Mouse (Mus musculus) left cerebral cortex, postnatal 25 days (tissue): Measurements from ENCODE around the gene Aplp2. TPM values are rescaled to one million over a fixed set of nuclear protein-coding genes. Genes with fewer than 3 reads are reported as not detected.

ENCODE experiments used
- DNase-seq, 2 experiments: peaks; one replicate each; pipeline ENCODE4 v3.0.0; 2022; ENCODE audit warnings: low spot score in 2 of 2, mixed read lengths in 1 of 2
- intact Hi-C: fragments of 180-260 bp; cut with DNase I; formaldehyde crosslinking; loops from one replicate; pipeline ENCODE4 v1.15.1; 2025
- total RNA-seq, 2 experiments: library from RNA; stranded (reverse); gene quantifications; 2 replicates each; pipeline ENCODE4 v1.2.3; 2021

Gene Aplp2
- total RNA-seq, 2 experiments from 2014 or later, result 542 to 572 TPM

- DNase-seq, result no peak
- intact Hi-C loops, result no loop called here
Observed at GRCm38 (mm10) chr9:31235489-31235888, 23.9 kb upstream of the Aplp2 start.

GRCm38 (mm10) chr9:31235030-31235429 is 23.4 kb upstream of the Aplp2 start:
- no peak for DNase-seq
- intact Hi-C loops, result no loop called here

GRCm38 (mm10) chr9:31226541-31226940 is 14.9 kb upstream of the Aplp2 start:
- intact Hi-C loops, result no loop called here
- no peak for DNase-seq

- intact Hi-C loops, result no loop called here
- DNase-seq, result peak in 1 of 2 experiments; percentile 77
Observed at GRCm38 (mm10) chr9:31225808-31226207, 14.2 kb upstream of the Aplp2 start.

GRCm38 (mm10) chr9:31223475-31223874 is 11.9 kb upstream of the Aplp2 start:
- intact Hi-C loops, result no loop called here

GRCm38 (mm10) chr9:31221170-31221569 is 9.6 kb upstream of the Aplp2 start:
- no peak for DNase-seq
- intact Hi-C loops, result no loop called here

More at GRCm38 (mm10) chr9:31223475-31223874, 11.9 kb upstream of the Aplp2 start:
- DNase-seq, result no peak

- intact Hi-C loops, result no loop called here
- no peak for DNase-seq
Observed at GRCm38 (mm10) chr9:31217631-31218380, 6.2 kb upstream of the Aplp2 start.

- intact Hi-C loops, result no loop called here
- peak in 1 of 2 experiments; percentile 26 for DNase-seq
Observed at GRCm38 (mm10) chr9:31212500-31213008, 939 bp upstream of the Aplp2 start.

GRCm38 (mm10) chr9:31210749-31211689 is 596 bp downstream of the Aplp2 start:
- intact Hi-C loops, result loop anchor here (1.0 kb wide), 1 partner anchor 69 kb away; the partner anchor contains the start of gene Prdm10
- DNase-seq, result peak; percentile 25 to 34

- DNase-seq, result no peak
- intact Hi-C loops, result no loop called here
Observed at GRCm38 (mm10) chr9:31210163-31210562, 1.5 kb downstream of the Aplp2 start.

GRCm38 (mm10) chr9:31209502-31209901 is 2.1 kb downstream of the Aplp2 start:
- intact Hi-C loops, result no loop called here
- no peak for DNase-seq

GRCm38 (mm10) chr9:31207732-31208131 is 3.9 kb downstream of the Aplp2 start:
- DNase-seq, result no peak
- intact Hi-C loops, result no loop called here

GRCm38 (mm10) chr9:31204722-31205121 is 6.9 kb downstream of the Aplp2 start:
- no peak for DNase-seq
- intact Hi-C loops, result no loop called here

GRCm38 (mm10) chr9:31203571-31204210 is 7.9 kb downstream of the Aplp2 start:
- intact Hi-C loops, result no loop called here
- peak in 1 of 2 experiments; percentile 31 for DNase-seq

- intact Hi-C loops, result no loop called here
- no peak for DNase-seq
Observed at GRCm38 (mm10) chr9:31203068-31203467, 8.5 kb downstream of the Aplp2 start.

- intact Hi-C loops, result no loop called here
- no peak for DNase-seq
Observed at GRCm38 (mm10) chr9:31198614-31199013, 13.0 kb downstream of the Aplp2 start.

GRCm38 (mm10) chr9:31197782-31198181 is 13.8 kb downstream of the Aplp2 start:
- intact Hi-C loops, result no loop called here
- DNase-seq, result peak in 1 of 2 experiments; percentile 40

GRCm38 (mm10) chr9:31196742-31197141 is 14.9 kb downstream of the Aplp2 start:
- intact Hi-C loops, result no loop called here
- no peak for DNase-seq

GRCm38 (mm10) chr9:31195573-31195972 is 16.0 kb downstream of the Aplp2 start:
- intact Hi-C loops, result no loop called here
- DNase-seq, result no peak

GRCm38 (mm10) chr9:31192378-31192777 is 19.2 kb downstream of the Aplp2 start:
- intact Hi-C loops, result no loop called here
- no peak for DNase-seq
